Mouse (Mus musculus): ENCODE results near the gene Coq10a.

GRCm38 (mm10) chr10:128326825-128327224 lies 42.0 kb downstream of the Coq10a start:
- no peak for TF ChIP-seq POLR2A (IDR thresholded peaks at IDR 0.05; ENCODE audit: insufficient read length, low read depth)
- TF ChIP-seq CEBPB (IDR thresholded peaks at IDR 0.05; ENCODE audit: insufficient read depth, poor library complexity, severe bottlenecking): no peak
